Mouse (Mus musculus): ENCODE data around the gene Rgs9bp.
A peak's percentile ranks its signal among the peaks of the same experiment; 100 is the strongest.
"Not testable (repeated sequence)": the region's sequence is repeated elsewhere in the genome, so short reads cannot be mapped to it uniquely, and the experiment has no call there.

The Rgs9bp gene

GRCm38 (mm10) chr7:35582719-35583118, 2.7 kb downstream of the Rgs9bp start:
- no peak for DNase-seq

GRCm38 (mm10) chr7:35579849-35580248, 5.5 kb downstream of the Rgs9bp start:
- peak; percentile 35 for DNase-seq

- DNase-seq, result not testable (repeated sequence)
Observed at GRCm38 (mm10) chr7:35570883-35571282, 14.5 kb downstream of the Rgs9bp start.

GRCm38 (mm10) chr7:35569724-35570123, 15.7 kb downstream of the Rgs9bp start:
- not testable (repeated sequence) for DNase-seq

GRCm38 (mm10) chr7:35565965-35566364, 19.4 kb downstream of the Rgs9bp start:
- not testable (repeated sequence) for DNase-seq

- DNase-seq, result not testable (repeated sequence)
Observed at GRCm38 (mm10) chr7:35564872-35565271, 20.5 kb downstream of the Rgs9bp start.

GRCm38 (mm10) chr7:35564067-35564865, 21.1 kb downstream of the Rgs9bp start:
- no peak for DNase-seq

GRCm38 (mm10) chr7:35563071-35563470, 22.3 kb downstream of the Rgs9bp start:
- DNase-seq, result no peak

- no peak for DNase-seq
Observed at GRCm38 (mm10) chr7:35559838-35560237, 25.5 kb downstream of the Rgs9bp start.

GRCm38 (mm10) chr7:35558681-35559080, 26.7 kb downstream of the Rgs9bp start:
- DNase-seq, result no peak

GRCm38 (mm10) chr7:35557577-35557976, 27.8 kb downstream of the Rgs9bp start:
- peak in 1 of 2 experiments; percentile 24 for DNase-seq

- no peak for DNase-seq
Observed at GRCm38 (mm10) chr7:35556905-35557304, 28.5 kb downstream of the Rgs9bp start.

GRCm38 (mm10) chr7:35556205-35556603, 29.2 kb downstream of the Rgs9bp start, which contains the start of gene Nudt19:
Nudt19 (minus strand) TSS chr7:35556304.
- DNase-seq, result no peak

GRCm38 (mm10) chr7:35555224-35556204, 29.9 kb downstream of the Rgs9bp start:
- peak; percentile 84 to 86 for DNase-seq

- DNase-seq, result peak in 1 of 2 experiments; percentile 7
Observed at GRCm38 (mm10) chr7:35554605-35555175, 30.7 kb downstream of the Rgs9bp start.

GRCm38 (mm10) chr7:35553751-35554604, 31.4 kb downstream of the Rgs9bp start:
- peak; percentile 25 to 33 for DNase-seq

- peak; percentile 40 to 46 for DNase-seq
Observed at GRCm38 (mm10) chr7:35545881-35546280, 39.5 kb downstream of the Rgs9bp start.

GRCm38 (mm10) chr7:35537562-35537961, 47.8 kb downstream of the Rgs9bp start, which contains the start of gene Tdrd12:
Tdrd12 (minus strand) TSS chr7:35537745.
- no peak for DNase-seq

GRCm38 (mm10) chr7:35535750-35536512, 49.5 kb downstream of the Rgs9bp start:
- DNase-seq, result no peak

- DNase-seq, result not testable (repeated sequence)
Observed at GRCm38 (mm10) chr7:35530544-35530943, 54.8 kb downstream of the Rgs9bp start.

- no peak for DNase-seq
Observed at GRCm38 (mm10) chr7:35530026-35530425, 55.4 kb downstream of the Rgs9bp start.

Data from lung, adult 18-20 months (tissue).